Mouse (Mus musculus) adrenal gland (tissue): ENCODE data around the gene F3.

Experiments used
- intact Hi-C: fragments of 180-260 bp; cut with DNase I; formaldehyde crosslinking; loops from one replicate; pipeline ENCODE4 v1.15.1; 2025
- long read RNA-seq, 2 experiments: library from polyadenylated mRNA; unstranded; transcript quantifications; one replicate each; pipeline ENCODE4 v2.0.0; 2020; ENCODE audit warnings: borderline replicate concordance in 1 of 2; ENCODE audit not compliant: insufficient replicate concordance in 1 of 2

F3 gene
- long read RNA-seq, experiment 1, partial matches to known transcripts = 0 of 4 reads
- long read RNA-seq, experiment 1, other reads (novel, unspliced or antisense) = 0 of 4 reads
- long read RNA-seq, experiment 2, partial matches to known transcripts = 0 of 3 reads
- long read RNA-seq, experiment 2, other reads (novel, unspliced or antisense) = 0 of 3 reads

DNA sequence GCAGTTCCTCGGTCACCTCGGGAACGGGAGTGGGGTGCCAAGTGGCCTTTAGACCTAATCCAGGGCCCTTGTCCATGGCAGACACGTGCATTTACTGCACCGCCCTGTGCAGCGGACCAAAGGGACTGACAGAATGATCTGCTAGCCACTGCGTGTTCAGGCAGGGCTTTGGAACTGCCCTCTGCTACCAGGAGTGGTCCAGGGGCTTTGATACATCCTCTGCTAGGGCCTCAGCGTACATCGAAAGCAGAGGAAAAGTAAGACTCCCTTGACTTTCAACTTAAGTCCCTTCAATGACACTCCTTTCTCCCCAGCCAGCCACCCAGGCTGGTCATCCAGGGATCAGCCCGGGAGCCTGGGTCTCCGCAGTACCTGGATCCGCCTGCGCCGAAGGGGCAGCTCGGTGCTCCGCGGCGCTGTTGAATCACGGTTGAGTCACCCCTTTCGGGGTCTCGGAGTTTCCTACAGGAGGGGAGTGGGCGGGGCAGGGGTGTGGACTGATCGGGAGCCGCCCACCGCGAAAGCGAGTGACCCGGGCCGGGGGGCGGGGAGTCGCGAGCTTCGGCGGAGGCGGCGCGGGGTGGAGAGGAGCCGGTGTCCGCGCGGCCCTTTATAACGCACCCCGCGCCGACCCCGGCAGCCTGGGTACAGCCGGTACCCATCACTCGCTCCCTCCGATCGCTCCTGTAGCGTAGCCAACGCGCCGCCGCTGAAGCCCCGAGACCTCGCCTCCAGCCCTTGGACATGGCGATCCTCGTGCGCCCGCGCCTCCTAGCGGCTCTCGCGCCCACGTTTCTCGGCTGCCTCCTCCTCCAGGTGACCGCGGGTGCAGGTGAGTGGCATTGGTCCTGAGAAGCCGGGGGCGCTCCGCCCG lies at the start of gene F3:
F3 (plus strand) TSS at position 567 of the 874 bp plus-strand sequence.
- intact Hi-C loops = loop anchor here (5.0 kb wide), 1 partner anchor 171 kb away; no protein-coding TSS in a partner anchor

DNA sequence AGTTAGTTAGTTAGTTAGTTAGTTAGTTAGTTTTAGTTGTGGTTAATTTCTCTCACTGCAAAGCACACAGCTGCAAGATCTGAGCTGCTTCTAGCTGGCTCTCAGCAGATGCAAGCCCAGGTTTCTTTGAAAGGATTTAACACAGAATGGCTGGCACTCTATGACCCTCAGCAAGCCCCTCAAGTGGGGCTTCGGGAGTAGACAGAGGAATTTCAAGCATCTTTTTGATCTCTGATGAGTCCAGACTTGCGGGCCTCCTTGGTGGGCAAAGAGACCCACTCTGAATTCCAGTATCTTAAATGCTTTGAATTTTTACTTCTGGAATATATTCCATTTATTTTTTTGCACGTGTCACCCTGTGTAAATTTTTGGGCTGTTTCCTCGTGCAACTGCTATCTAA lies 44.4 kb upstream of the F3 start:
- intact Hi-C loops = no loop called here

GRCm38 (mm10) chr3:121679443-121679842 lies 43.9 kb upstream of the F3 start:
- intact Hi-C loops = no loop called here

- intact Hi-C loops = no loop called here
Measured at GRCm38 (mm10) chr3:121680187-121680586, 43.1 kb upstream of the F3 start.

GRCm38 (mm10) chr3:121682439-121683411 lies 40.6 kb upstream of the F3 start:
- intact Hi-C loops = no loop called here

GRCm38 (mm10) chr3:121684552-121684951 lies 38.8 kb upstream of the F3 start:
- intact Hi-C loops = no loop called here

DNA sequence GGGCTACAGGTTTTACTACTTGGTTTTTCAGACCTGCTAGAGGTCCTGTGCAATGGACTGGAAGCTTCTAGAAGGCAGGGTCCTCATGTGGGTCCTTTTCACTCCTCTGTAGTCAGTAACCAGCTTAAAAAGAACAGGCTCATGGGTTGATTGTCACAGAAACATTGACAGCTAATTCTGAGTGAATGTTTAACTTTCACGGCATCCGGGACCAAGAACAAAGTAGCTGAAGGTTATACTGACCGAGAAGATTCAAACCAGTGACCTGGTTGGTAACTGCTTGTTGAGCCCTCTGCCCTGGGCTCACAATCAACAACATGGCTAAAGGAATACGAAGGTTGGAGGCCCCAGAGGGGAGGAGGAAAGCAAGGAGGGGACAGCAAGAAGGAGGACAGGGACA lies 38.4 kb upstream of the F3 start:
- intact Hi-C loops = no loop called here

DNA sequence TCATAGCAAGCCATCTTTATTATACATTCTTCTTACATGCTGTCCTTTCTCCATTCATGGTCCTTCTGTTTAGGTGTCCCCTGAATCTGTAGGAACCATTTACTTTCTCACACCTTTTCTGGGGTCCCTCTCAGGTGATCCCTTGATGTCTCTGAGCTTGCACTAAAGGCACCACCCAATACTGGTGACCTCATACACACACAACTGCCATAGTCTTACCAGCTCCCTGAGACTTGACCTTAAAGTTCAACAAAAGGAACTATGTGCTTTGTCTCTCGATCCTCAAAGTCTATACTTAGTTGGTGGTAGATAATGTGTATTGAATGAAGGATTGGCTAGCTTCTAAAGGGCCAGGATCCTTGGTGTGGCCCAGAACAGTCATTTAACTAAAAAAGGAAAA lies 37.4 kb upstream of the F3 start:
- intact Hi-C loops = no loop called here

GRCm38 (mm10) chr3:121686408-121686911 lies 36.9 kb upstream of the F3 start:
- intact Hi-C loops = no loop called here

GRCm38 (mm10) chr3:121687741-121688140 lies 35.6 kb upstream of the F3 start:
- intact Hi-C loops = no loop called here

GRCm38 (mm10) chr3:121689029-121689428 lies 34.3 kb upstream of the F3 start:
- intact Hi-C loops = no loop called here

DNA sequence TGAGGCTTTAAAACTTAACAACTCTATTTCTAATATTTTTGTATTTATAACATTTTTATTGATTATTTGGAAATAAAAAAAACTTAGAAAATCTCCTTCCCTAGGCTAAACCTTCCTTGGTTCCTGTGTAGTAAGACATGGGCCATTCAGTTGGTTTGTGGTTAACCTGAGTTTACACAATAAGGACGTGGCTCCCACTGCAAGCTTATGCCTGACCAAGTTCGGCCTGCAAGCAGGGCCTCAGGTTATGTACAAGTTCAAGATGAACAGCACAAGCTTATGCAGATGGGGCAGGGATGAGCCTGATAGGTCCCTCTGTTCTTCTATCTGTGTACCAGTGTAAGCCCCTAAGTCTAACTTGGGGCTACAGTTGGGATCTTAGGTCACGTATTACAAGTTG lies 33.6 kb upstream of the F3 start:
- intact Hi-C loops = no loop called here

DNA sequence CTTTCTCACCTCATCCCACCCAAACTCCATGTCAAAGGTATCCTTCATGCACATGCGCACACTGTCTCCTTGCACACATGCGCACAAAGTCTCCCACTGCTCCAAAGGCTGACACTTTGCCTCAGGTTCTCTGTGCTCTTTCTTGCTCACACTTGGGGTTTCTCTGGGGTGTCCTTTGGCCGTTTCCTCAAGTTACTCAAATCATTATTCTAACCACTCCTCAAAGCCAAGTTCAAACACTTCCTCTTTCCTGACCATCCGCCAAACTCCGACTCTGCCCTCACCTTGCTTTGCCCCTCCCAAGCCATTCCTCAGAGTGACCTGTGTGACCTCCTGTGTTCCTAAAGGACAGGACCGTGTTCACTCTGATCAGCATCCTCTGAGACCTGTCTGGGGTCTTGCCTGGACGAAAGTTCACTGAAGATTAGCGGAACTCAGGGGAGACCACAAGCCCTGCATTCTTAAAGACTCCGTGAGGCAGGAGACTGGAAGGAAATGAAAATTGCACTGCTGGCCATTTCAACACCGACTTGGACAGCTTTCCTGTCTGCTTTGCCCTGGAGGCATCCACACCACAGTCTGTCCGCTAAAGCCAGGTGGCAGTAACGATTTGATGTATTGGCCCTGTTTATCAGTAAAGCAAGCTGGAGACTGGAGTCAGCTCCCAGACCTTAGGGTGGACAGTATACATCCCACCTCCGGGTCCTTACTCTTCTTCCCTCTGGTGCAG lies 30.2 kb upstream of the F3 start:
- intact Hi-C loops = no loop called here

- intact Hi-C loops = no loop called here
Measured at GRCm38 (mm10) chr3:121693746-121694145, 29.6 kb upstream of the F3 start.

DNA sequence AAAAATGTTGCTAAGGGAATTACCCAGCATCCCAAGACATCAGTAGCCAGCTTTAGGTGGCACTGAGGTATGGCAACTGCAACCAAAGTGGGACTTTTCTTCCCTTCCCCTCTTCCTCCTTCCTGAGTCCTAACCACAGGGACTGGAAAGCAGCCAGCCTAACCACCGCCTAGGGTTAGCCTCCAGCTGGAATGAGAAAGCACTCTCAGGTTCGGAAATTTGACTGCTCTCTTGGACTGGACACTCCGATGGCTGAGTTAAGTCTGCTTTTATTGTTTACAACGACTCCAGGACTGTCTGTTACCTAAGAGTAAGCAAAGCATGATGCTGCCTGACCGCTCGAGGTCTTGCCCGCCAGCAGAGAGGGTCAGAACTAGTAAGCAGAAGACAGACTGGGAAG lies 26.2 kb upstream of the F3 start:
- intact Hi-C loops = loop anchor here (5.0 kb wide), 1 partner anchor 50 kb away; no protein-coding TSS in a partner anchor

DNA sequence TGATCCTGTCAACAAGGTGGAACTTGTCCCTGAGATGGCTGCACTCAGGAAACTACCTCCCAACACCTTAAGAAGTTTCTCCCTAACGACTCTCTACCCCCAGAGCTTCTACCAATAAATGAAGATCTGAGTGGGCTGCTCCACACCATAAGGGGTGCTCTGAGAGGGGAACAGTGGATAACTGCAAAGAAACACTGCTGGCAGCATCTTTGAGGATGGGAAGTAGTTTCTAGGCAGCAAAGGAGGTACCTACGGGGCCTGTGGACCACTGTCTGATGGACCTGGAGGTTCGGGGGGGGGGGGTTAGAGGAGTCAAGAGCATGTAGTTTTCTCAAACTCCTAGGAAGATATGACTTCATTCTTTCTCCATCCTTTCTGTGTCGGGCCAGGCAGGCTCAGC lies 23.9 kb upstream of the F3 start:
- intact Hi-C loops = loop anchor here (5.0 kb wide), 1 partner anchor 52 kb away; no protein-coding TSS in a partner anchor

GRCm38 (mm10) chr3:121699849-121700248 lies 23.5 kb upstream of the F3 start:
- intact Hi-C loops = loop anchor here (5.0 kb wide), 1 partner anchor 53 kb away; no protein-coding TSS in a partner anchor

DNA sequence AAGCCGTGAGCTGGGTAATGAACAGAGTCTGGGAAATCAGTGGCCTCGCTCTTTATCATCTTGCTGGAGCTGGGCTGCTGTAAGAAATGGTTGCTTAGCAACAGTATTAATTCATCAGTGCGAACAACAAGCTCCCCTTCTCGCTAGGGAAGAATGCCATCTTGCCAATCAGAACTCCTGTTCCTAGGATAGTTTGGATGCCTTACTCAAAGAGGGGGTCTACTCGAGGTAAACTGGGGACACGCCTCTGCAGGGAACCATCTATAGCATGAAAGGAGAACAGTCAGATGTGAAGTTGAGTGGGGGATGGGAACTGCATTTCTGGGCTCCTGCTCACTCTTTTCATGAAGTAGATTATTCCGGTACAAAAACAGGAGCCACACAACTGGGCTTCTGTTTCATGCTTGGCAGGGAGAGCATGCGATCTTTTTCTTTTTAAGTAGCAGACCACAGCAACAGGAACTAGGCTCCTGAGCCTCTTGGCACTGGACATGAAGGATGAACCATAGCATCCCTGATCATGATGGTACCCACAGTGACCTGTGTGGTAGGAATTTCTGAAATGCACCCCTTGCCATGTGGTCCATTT lies 22.9 kb upstream of the F3 start:
- intact Hi-C loops = no loop called here

DNA sequence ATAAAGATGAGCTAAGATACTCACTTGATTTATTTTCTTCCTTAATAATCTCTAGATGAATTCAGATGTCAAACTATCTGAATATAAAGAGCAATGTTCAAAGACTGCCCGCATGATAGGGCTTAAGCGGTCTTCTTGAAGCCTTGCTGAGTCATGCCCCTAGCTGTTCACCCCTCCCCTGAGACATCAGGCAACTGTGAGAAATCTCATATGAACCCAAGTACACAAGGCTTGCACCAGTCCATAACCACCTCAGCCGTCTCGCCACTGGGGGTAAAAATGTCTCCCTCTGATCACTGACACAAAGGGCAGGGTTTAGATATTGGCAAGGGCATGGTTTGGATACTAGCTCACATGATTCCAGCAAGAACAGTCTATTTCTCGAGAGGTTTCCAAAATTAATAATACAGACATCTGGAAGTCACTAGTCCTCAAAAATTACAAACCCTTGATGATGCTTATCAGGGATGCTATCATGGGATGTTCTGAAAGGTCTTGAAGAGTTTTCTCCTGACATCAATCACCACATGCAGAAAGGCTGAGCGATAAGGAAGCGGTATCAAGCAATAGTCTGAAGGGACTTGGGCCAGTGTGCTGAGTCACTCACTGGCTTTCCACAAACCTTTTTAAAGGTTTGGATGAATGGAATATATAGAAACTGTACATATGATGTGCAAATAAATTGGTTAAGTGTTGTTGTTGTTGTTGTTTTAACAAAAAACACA lies 20.0 kb upstream of the F3 start:
- intact Hi-C loops = no loop called here

DNA sequence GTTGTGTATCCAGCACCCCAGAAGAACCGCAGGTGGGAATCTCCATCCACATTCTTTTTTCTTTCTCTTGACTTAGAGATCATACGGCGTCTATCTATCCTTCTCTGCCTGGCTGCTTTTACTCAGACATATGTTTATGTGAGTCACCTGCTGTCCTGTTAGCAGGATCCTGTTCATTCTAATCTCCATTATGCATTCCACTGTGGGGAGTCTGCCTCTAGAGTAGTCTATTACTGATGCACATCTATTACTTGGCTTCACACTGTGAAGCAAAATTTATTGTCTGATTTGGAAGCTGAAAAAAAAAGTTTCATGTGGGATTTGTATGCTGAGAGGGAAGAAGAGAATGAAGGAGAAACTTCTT lies 19.5 kb upstream of the F3 start:
- intact Hi-C loops = no loop called here
